Mouse (Mus musculus) frontal cortex, postnatal 14 days (tissue): Measurements from ENCODE around the gene Aprt.
"Not testable (repeated sequence)": the region's sequence is repeated elsewhere in the genome, so short reads cannot be mapped to it uniquely, and the experiment has no call there.

Experiments used
- DNase-seq, 2 experiments: peaks; one replicate each; pipeline ENCODE4 v3.0.0; 2022; ENCODE audit warnings: low spot score in 2 of 2

The Aprt gene

DNA sequence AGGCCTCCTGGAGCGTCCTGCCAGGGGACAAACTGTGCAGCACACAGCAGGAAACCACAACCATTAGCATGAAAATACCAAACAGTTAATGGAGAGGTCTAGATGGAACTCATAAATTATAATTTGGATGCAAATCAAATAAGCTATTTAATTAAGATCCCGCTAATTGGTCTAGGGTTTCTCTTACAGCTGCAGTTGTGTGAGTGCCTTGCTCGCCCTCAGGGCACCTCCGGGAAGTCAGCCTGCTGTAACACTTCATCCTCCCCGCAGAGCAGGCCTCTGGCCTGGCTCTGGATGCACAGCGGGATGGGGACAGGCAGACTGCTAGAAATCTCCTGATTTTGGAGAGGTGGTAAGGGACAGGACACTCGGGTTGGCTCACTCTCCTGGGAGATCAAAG lies 9.5 kb upstream of the Aprt start:
- no peak for DNase-seq

DNA sequence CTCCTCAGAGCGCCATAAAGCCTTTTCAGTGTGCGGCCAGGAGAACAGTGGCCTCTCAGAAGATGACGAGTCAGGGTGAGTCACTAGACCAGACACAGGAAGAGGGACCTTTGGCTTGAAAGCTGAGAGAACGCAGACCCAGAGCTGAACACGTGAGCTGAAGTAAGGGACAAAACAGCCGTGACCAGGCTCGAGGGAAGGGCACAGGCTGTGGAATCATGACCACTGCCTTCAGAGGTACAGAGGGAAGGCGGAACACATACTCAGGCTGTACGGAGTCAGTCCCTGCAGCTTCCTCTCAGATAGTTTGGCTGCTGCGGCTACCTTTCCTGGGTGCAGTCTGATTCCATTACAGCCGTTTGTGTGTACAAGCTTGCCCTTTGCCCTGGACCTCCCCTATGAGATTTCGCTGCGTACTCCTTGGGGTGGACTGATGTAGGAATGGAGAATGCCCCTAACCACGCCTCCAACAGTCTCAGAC lies 8.7 kb upstream of the Aprt start:
- DNase-seq: no peak

DNA sequence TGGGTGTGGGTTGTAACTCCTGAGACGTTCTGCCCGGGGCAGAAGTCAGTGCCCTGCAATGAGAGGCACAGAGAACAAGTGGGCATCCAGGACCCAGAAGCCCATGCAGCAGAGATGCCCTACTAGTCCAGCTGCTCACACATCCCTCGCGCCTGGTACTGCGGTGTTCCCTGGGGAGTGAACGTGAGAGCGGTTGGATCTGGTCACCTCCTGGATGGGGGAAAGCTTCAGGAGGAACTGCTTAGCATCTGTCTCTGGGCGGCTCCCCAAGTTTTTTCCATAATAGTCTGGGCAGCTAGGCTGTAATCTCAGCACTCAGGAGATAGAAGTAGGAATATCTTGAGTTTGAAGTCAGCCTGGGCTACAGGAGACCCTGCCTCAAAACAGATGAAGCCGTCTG lies 8.3 kb upstream of the Aprt start:
- no peak for DNase-seq

DNA sequence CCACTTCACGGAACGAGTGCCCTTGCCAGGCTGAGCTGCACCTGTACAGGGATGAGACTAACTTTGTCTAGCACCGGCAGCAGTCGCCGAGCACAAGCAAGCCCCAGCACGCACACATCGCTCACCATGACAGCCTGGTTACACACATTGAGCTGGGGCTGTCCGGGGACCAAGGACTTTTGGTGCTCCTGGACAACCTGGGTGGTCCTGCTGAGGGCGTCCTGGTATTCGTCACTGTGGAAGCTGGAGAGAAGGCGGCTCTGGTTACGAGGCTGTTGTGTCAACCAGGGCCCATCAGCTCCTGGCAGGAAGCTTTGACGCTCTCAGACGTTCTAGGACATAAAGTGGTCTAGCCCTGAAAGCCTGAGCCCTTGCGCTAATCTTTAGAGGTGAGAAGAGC lies 4.2 kb upstream of the Aprt start:
- no peak for DNase-seq

- DNase-seq: no peak
Measured at GRCm38 (mm10) chr8:122579196-122579595, 2.5 kb upstream of the Aprt start.

DNA sequence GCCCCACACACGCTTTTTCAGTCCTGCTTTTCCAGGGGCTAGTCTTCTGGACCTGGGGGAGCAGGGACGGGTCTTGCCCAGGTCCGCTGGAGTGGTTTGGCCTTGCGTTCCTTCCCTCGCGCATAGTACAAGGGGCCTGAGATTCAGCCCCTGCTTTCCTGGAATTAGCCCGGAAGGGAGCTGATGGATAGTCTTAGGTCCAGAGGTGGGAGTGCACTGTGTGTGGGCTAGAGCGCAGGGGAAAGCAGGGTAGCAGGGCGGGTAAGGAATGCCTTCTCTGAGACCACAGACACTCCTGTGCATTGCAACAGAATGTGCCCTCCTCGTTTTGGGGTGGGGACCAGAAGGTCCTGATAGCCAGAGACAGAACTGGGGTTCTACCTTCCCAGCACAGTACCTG lies 407 bp upstream of the Aprt start:
- no peak for DNase-seq

DNA sequence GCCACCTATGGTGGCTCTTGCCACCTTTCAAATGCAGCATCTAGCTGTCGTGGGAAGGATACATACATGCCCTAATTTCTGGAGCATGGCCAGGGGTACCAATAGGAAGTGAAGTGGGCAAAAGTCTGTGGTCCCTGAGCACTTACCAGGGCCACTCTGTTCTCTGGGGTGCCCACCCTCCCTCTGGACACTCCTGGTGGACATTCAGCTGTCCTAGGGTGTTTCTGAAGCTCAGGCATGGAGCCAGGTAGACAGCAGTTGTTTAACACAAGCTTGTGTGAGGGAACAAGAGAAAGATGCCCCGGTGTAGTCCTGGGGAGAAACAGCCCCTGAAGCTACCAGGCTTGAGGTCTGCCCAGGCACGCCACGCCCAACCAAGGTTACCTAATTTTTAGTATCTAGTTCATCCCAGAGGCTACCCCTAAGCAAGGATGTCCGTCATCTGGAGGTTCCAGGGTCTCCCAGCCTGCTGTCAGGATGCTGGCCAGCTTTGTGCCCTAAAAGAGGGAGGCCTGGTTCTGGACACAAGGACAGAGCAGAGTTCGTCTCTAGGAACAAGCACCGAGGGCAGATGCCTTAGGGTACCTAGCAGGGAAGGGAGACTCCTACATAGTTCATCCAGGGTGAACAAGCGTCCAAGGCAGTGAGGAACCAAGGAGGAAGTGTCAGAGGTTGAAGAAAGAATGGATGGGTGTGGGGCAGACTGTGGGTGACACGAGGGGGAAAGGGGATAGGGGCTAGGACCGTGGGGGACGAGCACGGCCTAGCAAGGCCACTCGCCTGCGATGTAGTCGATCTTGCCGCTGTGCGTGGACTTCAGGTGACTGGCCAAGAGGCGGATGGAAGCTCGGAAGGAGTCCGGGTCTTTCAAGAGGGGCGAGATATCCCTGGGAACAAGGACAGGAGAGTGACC lies 718 bp downstream of the Aprt start:
- DNase-seq: no peak

DNA sequence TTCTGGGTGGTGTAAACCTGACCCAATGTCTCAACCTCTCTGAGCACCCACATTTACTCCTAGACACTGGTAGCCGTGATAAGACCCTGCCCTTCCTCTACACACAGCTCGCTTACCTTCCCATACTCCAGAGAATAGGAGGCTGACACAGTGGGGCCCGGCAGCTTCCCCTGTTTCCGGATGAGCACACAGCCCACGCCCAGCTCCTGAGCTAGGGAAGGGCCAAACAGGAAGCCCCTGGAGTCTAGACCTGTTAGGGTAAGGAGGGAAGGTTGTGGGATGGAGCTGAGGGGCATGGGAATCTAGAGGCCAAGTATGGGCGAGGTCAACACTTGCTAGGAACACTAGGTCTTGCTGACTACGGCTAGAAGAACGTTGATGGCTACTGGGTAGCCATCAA lies 1.4 kb downstream of the Aprt start:
- DNase-seq: no peak

DNA sequence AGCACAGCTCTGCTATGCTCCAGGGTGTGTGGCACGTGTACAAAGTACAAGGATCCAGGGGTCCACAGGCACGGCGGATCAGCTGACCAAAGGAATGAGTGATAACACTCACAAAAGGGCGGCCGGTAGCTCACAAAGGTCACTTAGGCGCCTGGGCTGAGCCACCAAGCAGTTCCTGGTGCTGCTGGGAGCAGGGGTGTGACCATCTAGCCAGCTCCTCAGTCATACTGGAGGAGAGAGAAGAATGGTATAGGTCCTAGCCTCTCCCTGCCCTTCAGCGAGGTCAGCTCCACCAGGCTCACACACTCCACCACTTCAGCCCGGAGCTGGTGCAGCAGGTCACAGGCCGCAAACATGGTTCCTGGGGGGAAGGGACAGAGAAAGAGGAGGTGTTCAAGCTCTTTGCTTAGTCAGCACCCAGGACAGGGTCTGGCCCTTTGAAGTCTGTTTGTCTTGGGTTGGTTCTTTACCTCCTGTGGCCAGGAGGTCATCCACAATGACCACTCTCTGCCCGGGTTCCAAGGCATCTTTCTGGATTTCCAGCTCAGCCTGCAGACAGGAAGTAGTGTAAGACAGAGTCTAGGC lies 1.9 kb downstream of the Aprt start:
- no peak for DNase-seq

DNA sequence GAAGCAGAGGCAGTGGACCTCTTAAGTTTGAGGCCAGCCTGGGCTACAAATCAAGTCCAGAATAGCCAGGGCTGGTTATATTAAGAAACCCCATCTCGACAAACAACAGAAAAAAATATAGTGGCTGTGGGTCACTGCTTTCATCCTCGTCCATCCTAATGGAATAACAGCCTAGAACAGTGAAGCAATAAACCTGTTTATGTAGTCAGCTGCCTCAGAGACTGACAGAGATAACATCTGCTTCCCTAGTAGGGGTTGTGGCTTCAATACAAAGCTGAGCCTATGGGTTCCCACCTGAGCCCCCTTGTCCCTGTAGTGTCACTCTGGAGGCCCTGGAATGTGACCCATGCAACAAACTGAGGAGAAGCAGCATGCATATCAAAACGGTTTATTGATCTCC lies 2.4 kb downstream of the Aprt start:
- DNase-seq: no peak

DNA sequence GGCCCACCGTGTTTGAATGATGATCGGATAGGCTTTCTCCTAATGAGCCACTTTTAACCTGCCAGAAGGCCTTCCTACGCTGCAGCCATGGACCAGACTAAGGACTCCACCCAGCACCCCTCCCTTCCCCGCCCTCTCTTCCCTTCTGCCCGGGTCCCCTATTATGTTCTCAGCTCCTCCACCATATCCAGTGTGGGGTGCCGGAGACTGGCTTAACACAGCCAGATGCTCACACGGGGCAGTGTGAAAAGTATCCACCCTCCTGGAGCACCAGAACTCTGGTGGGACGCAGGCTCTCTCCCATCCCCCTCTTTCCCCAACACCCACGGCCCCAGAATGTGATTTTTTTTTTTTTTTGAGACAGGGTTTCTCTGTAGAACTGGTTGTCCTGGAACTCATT lies 3.1 kb downstream of the Aprt start:
- no peak for DNase-seq

DNA sequence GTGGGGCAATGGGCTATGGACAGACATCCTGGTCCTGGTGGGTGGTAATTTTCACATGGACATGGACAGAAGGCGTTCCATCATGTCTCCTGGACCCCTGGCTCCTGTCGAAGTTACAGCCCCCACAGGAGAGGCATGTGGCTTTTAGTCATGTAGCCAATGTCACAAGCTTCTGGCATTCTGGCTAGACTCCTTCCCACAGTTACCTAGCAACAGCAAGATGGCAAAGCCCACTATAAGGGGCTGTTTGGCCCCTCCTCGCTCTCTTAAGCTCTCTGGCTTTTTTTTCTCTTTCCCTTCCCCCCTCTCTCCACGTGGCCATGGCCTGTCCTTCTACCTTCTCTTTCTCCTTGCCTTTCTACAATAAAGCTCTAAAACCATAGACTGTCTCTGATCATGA lies 3.5 kb downstream of the Aprt start:
- not testable (repeated sequence) for DNase-seq

DNA sequence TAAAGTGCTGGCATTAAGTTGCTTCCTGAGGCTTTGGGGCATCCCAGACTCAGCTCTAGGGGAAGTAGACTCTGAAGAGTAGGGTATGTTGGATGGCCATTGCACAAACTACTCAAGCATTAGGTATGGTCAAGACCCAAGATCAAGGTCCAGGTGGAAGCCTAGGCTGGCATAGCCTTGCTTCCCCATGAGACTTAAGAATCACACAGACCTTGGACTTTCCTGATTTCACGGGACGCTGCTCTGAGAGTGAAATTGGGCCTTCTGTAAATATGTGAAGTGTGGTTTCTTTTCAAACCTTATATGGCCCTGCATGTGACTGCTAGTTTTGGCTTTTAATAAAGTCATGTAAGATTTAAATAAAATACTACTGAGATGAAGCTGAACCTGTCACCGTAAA lies 4.0 kb downstream of the Aprt start:
- no peak for DNase-seq

DNA sequence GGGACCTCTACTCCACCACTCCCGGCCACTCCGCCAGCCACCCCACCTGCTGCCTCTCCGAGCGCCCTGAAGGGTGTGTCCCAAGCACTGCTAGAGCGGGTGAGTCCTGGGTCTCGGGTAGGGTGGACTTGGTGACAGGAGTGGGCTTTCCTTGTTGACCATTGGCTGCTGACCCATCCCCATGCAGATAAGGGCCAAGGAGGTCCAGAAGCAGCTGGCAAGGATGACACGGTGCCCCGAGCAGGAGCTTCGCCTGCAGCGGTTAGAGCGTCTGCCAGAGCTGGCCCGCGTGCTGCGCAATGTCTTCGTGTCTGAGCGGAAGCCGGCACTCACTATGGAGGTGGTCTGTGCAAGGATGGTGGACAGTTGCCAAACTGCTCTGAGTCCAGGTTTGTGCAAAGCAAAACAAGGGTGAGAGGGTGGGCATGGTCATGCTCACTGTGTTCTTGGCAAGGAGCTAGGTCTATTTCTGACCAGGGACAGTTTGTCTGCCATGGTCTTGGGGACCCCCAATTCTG lies 4.9 kb downstream of the Aprt start:
- DNase-seq: no peak

DNA sequence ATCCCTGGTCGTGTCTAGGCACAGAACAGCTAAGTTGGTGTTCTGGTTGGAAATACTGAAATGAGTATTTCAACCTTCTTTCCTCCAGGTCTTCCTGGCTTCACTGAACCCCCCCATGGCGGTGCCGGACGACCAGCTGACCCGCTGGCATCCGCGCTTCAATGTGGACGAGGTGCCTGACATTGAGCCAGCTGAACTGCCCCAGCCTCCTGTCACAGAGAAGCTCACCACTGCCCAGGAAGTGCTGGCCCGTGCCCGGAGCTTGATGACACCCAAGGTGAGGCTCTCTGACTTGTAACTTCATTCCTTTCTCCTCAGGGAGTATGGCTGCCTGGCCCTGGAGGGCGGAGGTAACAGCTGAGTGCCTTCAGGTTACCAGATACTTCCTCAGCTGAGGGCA lies 5.6 kb downstream of the Aprt start:
- no peak for DNase-seq

GRCm38 (mm10) chr8:122569996-122570395 lies 6.7 kb downstream of the Aprt start:
- no peak for DNase-seq

DNA sequence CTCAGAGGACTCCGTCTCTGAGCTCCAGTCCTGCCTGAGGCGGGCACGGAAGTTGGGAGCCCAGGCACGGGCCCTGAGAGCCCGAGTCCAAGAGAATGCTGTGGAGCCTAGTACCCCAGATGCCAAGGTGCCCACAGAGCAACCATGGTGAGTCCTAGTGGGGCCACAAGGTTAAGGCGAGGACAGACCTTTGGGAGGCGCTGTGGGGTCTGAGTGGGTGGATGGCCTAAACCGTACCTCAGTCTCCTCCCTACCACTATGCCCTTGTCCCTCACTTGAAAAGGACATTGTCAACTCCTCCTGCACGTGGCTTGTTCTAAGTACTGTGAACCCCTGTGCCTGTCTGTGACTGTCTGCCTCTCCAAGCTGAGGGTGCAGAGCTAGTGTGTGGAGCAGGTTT lies 7.4 kb downstream of the Aprt start:
- DNase-seq: no peak

GRCm38 (mm10) chr8:122568881-122569309 lies 7.8 kb downstream of the Aprt start:
- no peak for DNase-seq

- no peak for DNase-seq
Measured at GRCm38 (mm10) chr8:122568109-122568504, 8.6 kb downstream of the Aprt start.

- peak; percentile 92 to 93 for DNase-seq
Measured at GRCm38 (mm10) chr8:122567361-122568108, 9.2 kb downstream of the Aprt start, which contains the start of gene Cdt1. Gene Cdt1 (plus strand): TSS chr8:122568015.

DNA sequence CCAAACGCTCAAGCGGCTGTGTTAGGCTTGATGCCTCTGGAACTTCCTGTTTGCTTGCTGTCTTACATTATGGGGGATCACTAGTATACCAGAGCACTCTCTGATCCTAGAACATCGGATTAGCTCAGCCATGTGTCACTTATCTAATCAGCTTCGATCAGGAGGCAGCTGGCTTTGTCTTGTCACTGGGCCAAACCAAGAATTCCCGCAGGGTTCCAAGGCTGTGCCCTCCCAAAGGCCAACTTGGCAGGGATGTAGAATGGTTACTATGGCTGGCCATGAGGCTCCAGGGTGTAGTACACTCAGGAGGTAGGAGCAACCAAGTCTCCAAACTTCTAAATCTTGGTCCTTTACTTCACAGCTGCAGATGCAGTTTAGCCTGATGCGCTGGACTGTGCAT lies 9.9 kb downstream of the Aprt start:
- DNase-seq: no peak
